Mouse (Mus musculus): Measurements from ENCODE around the gene Rbmxl1. TPM values are rescaled to one million over a fixed set of nuclear protein-coding genes. Genes with fewer than 3 reads are reported as not detected.
A peak's percentile ranks its signal among the peaks of the same experiment; 100 is the strongest.

Rbmxl1 gene
- polyA plus RNA-seq, 1 experiment from 2014 or later = 67.9 TPM

DNA sequence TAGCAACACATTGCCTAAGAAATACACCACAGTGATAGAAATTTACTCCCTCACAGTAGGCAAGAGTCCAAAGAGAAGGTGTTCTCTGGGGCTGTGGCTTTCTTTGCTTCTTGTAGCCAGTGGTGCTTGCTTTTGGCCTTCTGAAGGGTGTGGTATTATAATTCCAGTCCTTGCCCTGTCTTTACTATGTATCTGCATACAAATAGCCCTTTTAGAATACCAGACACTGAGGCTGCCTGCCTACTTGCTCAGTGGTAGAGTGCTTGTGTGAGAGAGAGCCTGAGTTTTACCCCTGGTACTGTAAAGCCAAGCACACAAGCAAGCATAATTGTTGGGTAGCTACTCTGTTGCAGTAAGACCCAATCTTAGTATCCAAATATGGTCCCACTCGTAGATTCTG is 6.0 kb upstream of the Rbmxl1 start:
- DNase-seq (ENCODE audit: low spot score) (no peak), ATAC-seq (no peak)
- Histone ChIP-seq H3K9ac (replicated peaks; ENCODE audit: low read depth) (no peak overlapping the region), H3K36me3 (ENCODE audit: insufficient read depth, low read length) (no peaks in the 10 kb centered on the region), H3K4me2 (replicated peaks; ENCODE audit: low read depth, low read length) (no peak overlapping the region), H3K27me3 (replicated peaks; ENCODE audit: insufficient read depth, low read length) (no peaks in the 10 kb centered on the region), H3K27ac (ENCODE audit: low read length) (no peak overlapping the region), H3K4me3 (ENCODE audit: low read depth, low read length) (no peak overlapping the region), H3K4me1 (ENCODE audit: insufficient read depth, low read depth, low read length) (0 out of 2 replicates have a peak, but pooled peaks cover 3% of the 10 kb centered on the region), H3K9me3 (ENCODE audit: low read length) (no peaks in the 10 kb centered on the region)
- WGBS = 83% methylated on average over 1 of the region's 1 CpGs
- no peak for TF ChIP-seq EP300 (IDR thresholded peaks at IDR 0.05)
- no peak for TF ChIP-seq CTCF (IDR thresholded peaks at IDR 0.05)

DNA sequence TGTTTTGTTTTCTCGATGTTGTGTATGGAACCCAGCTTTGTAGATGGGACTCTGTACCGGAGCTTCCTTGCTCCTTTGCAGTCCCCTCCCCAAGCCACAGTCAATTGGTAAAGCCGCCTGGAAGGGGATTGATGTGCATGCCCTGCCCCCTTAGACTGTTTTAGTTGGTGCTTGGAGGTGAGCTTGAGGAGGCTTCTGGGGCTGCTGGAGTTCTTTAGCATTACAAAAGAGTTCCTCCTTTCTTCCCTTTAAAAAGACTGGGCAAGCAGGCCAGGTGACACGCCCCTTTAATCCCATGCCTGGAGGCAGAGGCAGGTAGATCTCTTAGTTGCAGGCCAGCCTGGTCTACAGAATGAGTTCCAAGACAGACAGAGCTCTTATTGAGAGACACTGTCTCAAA is 4.4 kb upstream of the Rbmxl1 start:
- Histone ChIP-seq H3K4me2 (replicated peaks; ENCODE audit: low read depth, low read length) (no peak overlapping the region), H3K4me3 (ENCODE audit: low read depth, low read length) (no peak overlapping the region), H3K36me3 (ENCODE audit: insufficient read depth, low read length) (no peaks in the 10 kb centered on the region), H3K9me3 (ENCODE audit: low read length) (no peaks in the 10 kb centered on the region), H3K9ac (replicated peaks; ENCODE audit: low read depth) (no peak overlapping the region), H3K27ac (ENCODE audit: low read length) (no peak overlapping the region), H3K27me3 (replicated peaks; ENCODE audit: insufficient read depth, low read length) (no peaks in the 10 kb centered on the region), H3K4me1 (ENCODE audit: insufficient read depth, low read depth, low read length) (0 out of 2 replicates have a peak, but pooled peaks cover 3% of the 10 kb centered on the region)
- DNase-seq (ENCODE audit: low spot score) = no peak
- no peak for TF ChIP-seq EP300 (IDR thresholded peaks at IDR 0.05)
- no peak for TF ChIP-seq CTCF (IDR thresholded peaks at IDR 0.05)
- 92% methylated on average over 4 of the region's 4 CpGs for WGBS
- no peak for ATAC-seq

DNA sequence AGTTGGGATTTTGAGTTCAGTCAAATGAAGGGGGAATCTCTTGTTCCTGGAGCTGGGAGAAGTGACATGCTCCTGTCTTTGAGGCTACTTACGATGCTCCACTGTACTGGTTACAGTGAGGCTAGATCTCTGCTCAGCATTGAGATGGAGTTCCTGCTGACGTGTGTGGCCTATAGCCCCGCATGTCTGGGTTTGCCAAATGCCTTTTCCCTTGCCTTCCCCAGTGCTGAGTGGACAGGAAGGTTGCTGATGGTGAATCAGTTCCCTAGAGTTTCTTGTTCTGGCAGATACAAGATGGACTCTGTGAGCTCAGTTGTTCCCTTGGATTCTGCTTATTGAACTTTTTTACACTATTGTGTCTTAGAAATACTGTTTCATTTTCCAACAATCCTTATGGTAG is 2.2 kb upstream of the Rbmxl1 start:
- WGBS = 60% methylated on average over 3 of the region's 3 CpGs
- no peaks in the 10 kb centered on the region for H3K9me3 ChIP-seq (ENCODE audit: low read length)
- H3K9ac ChIP-seq (replicated peaks; ENCODE audit: low read depth) = no peak overlapping the region
- no peak overlapping the region for H3K27ac ChIP-seq (ENCODE audit: low read length)
- no peak for TF ChIP-seq EP300 (IDR thresholded peaks at IDR 0.05)
- TF ChIP-seq CTCF (IDR thresholded peaks at IDR 0.05) = no peak
- no peak for DNase-seq (ENCODE audit: low spot score)
- ATAC-seq = no peak
- no peak overlapping the region for H3K4me2 ChIP-seq (replicated peaks; ENCODE audit: low read depth, low read length)
- 0 out of 2 replicates have a peak, but pooled peaks cover 11% of the 10 kb centered on the region for H3K4me1 ChIP-seq (ENCODE audit: insufficient read depth, low read depth, low read length)
- H3K4me3 ChIP-seq (ENCODE audit: low read depth, low read length) = no peak overlapping the region
- H3K27me3 ChIP-seq (replicated peaks; ENCODE audit: insufficient read depth, low read length) = no peaks in the 10 kb centered on the region
- H3K36me3 ChIP-seq (ENCODE audit: insufficient read depth, low read length) = no peaks in the 10 kb centered on the region

DNA sequence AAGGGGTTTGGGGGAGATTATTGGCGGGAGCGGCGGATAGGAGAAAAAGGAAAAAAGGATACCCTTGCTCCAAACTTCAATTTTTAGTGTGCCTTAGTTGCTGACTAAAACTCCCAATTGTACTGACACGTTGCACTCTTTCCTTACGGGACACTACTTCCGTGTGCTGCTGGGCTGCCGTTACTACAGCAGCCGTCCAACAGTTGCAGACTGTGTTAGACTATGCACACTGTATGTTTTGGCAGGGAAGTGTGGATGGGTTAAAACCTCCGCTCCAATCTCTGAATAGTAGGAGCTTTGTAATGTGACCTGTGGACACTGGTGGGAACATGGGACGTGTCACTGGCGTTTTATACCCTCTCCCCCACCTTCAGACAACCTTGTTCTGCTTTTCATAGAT is 1.4 kb upstream of the Rbmxl1 start:
- peak; percentile 23; the same call in 1 of the 2 replicates for ATAC-seq
- Histone ChIP-seq H3K36me3 (ENCODE audit: insufficient read depth, low read length) (no peaks in the 10 kb centered on the region), H3K9me3 (ENCODE audit: low read length) (no peaks in the 10 kb centered on the region), H3K4me2 (replicated peaks; ENCODE audit: low read depth, low read length) (peak overlapping the region; percentile 100), H3K9ac (replicated peaks; ENCODE audit: low read depth) (peak overlapping the region; percentile 98), H3K27ac (ENCODE audit: low read length) (peak overlapping the region; percentile 96), H3K4me1 (ENCODE audit: insufficient read depth, low read depth, low read length) (0 out of 2 replicates have a peak, but pooled peaks cover 11% of the 10 kb centered on the region), H3K27me3 (replicated peaks; ENCODE audit: insufficient read depth, low read length) (no peaks in the 10 kb centered on the region), H3K4me3 (ENCODE audit: low read depth, low read length) (peak overlapping the region; percentile 97)
- no peak for TF ChIP-seq EP300 (IDR thresholded peaks at IDR 0.05)
- no peak for TF ChIP-seq CTCF (IDR thresholded peaks at IDR 0.05)
- peak; percentile 57 for DNase-seq (ENCODE audit: low spot score)
- WGBS = under 1% methylated on average over 11 of the region's 11 CpGs

DNA sequence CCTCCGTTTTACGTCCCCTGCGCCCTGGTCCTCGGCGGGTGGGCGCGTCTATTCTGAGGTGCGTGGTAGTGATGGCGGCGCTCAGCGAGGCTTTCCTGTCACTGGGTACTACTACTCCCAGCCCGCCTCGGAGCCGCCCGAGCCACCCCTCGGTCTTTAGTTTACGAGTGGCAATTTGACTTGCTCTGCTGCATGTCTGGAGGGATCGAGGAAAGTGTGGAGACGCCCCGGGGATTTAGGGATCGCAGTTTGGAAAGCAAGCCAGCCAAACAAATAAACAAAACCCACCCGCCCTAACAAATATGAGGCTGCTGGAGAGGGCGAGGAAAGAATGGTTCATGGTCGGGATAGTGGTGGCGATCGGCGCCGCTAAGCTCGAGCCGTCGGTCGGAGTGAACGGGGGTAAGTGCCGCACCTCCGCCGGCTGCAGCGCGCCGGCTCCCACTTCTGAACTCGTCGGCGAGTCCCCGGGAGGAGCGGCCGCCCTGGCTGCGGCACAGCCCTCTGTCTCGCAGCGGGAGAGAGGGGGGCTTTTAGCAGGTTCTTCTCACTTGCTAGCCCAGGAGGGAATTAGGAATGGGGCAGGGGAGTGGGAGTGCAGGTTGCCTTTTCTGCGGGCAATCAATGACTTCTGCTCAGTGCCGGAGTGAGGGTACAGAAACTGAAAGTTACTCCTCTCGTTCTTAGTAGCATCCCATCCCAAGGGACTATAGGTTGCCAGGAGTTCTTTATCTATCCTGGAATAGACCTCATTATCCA is 754 bp upstream of the Rbmxl1 start, which contains the start of gene Slc10a7:
Slc10a7 (plus strand) TSS at position 74 of the 759 bp plus-strand sequence.
- ATAC-seq = peak; percentile 94
- Histone ChIP-seq H3K27me3 (replicated peaks; ENCODE audit: insufficient read depth, low read length) (no peaks in the 10 kb centered on the region), H3K4me3 (ENCODE audit: low read depth, low read length) (peak within 1 kb of the TSS; percentile 97), H3K27ac (ENCODE audit: low read length) (peak within 1 kb of the TSS; percentile 96), H3K36me3 (ENCODE audit: insufficient read depth, low read length) (no peaks in the 10 kb centered on the region), H3K4me1 (ENCODE audit: insufficient read depth, low read depth, low read length) (0 out of 2 replicates have a peak, but pooled peaks cover 11% of the 10 kb centered on the region), H3K9me3 (ENCODE audit: low read length) (no peaks in the 10 kb centered on the region), H3K4me2 (replicated peaks; ENCODE audit: low read depth, low read length) (peak within 1 kb of the TSS; percentile 100), H3K9ac (replicated peaks; ENCODE audit: low read depth) (peak within 1 kb of the TSS; percentile 98)
- TF ChIP-seq CTCF (IDR thresholded peaks at IDR 0.05) = no peak
- TF ChIP-seq EP300 (IDR thresholded peaks at IDR 0.05) = no peak
- DNase-seq (ENCODE audit: low spot score) = peak; percentile 89
- WGBS = under 1% methylated on average over 42 of the region's 51 CpGs

DNA sequence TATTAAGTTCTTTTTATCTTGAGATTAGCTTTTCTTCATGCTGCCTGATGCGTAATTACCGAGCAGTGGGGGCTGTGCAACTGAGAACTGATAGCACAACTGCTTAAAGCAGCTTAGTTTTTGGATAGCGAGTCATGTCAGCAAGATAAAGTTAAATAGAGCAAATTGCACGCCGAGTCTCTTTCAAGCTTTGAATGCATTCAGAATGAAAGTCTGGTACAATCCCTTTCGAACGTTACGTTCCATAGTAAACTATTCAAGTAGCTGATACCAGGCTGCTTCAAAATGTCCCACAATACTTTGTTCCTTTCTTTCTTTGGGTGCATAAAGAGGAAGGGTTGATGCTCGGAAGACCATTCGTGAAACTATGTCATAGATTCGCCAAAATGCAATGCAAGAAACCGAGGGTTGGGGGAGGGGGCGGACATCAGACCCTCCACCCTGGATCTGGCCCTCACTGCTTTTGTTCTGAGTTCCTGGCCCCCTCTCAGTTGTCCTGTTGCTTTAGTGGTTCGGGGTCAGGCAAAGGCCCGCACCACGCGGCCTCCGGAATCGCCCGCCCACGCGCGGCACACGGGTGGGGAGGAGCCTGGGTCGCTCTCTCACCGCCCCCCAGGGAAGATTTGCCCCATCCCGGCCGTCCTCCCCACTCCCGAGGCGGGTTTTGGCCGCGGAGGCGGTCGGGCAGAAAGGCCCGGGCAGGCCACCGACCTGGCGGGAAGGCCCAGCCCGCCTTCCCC is 549 bp downstream of the Rbmxl1 start:
- no peak for TF ChIP-seq CTCF (IDR thresholded peaks at IDR 0.05)
- no peak for TF ChIP-seq EP300 (IDR thresholded peaks at IDR 0.05)
- no peaks in the 10 kb centered on the region for H3K27me3 ChIP-seq (replicated peaks; ENCODE audit: insufficient read depth, low read length)
- WGBS = under 1% methylated on average over 35 of the region's 38 CpGs
- 0 out of 2 replicates have a peak, but pooled peaks cover 11% of the 10 kb centered on the region for H3K4me1 ChIP-seq (ENCODE audit: insufficient read depth, low read depth, low read length)
- no peaks in the 10 kb centered on the region for H3K36me3 ChIP-seq (ENCODE audit: insufficient read depth, low read length)
- DNase-seq (ENCODE audit: low spot score) (peak; percentile 52), ATAC-seq (peak; percentile 44)
- H3K9ac ChIP-seq (replicated peaks; ENCODE audit: low read depth) = peak overlapping the region; percentile 98
- peak overlapping the region; percentile 97 for H3K4me3 ChIP-seq (ENCODE audit: low read depth, low read length)
- peak overlapping the region; percentile 96 for H3K27ac ChIP-seq (ENCODE audit: low read length)
- H3K9me3 ChIP-seq (ENCODE audit: low read length) = no peaks in the 10 kb centered on the region
- H3K4me2 ChIP-seq (replicated peaks; ENCODE audit: low read depth, low read length) = peak overlapping the region; percentile 100
